Mouse (Mus musculus) G1E (cell line): Measurements from ENCODE around the gene Mamstr.

ENCODE experiments used
- CTCF ChIP-seq: IDR thresholded peaks from 2 replicates; pipeline ENCODE4 v1.5.1; 2012; ENCODE audit warnings: low read depth, low read length, inconsistent platforms, mixed read lengths
- GATA1 ChIP-seq: IDR thresholded peaks from 2 replicates; pipeline ENCODE4 v1.6.1; 2012; ENCODE audit warnings: borderline replicate concordance, low read length, inconsistent platforms, mixed read lengths
- GATA2 ChIP-seq: IDR thresholded peaks from 2 replicates; pipeline ENCODE4 v1.6.1; 2012; ENCODE audit warnings: low read depth, low read length, inconsistent platforms, borderline replicate concordance
- TAL1 ChIP-seq: conservative IDR thresholded peaks from 2 replicates; pipeline ENCODE4 v1.6.1; 2012; ENCODE audit warnings: low read depth, low read length, inconsistent platforms, mixed read lengths

GRCm38 (mm10) chr7:45638623-45639401 is 965 bp upstream of the Mamstr start:
- no peak for TF ChIP-seq CTCF
- no peak for TF ChIP-seq TAL1
- TF ChIP-seq GATA1, result no peak
- TF ChIP-seq GATA2, result no peak
